In the genomic region with DNA sequence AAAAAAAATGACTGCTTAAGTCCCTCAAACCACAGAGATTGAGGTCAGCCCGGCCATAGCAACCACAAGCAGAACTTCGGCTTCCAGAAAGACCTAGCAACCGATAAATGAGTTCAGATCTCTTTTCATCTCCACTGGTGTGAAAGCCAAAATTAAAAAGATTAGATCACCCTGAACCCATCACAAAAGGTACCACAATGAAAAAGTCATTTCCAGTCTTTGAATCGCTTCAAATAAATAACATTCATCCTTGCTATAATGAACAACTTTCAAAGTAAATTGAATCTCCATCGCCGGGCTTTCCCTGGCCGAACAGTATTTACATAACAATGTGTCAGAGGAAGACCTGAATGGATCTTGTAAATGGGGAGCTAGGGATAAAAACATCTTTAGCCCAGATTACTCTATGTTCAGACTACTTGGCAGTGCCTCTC, we compare ENCODE assay signal across 8 mouse cellular contexts.
DNase-seq lines count a peak whose midpoint lies in the region; ATAC-seq and TF ChIP-seq lines count a peak whose summit lies in the region.

No protein-coding gene starts in this region.

- H3K9me3 ChIP-seq in heart, embryonic 12.5 days (replicated peaks): no peaks in the 10 kb centered on the region
- H3K9me3 ChIP-seq in hindbrain, embryonic 11.5 days (ENCODE audit: control insufficient read depth, low read length): no peaks in the 10 kb centered on the region
- no peaks in the 10 kb centered on the region for H3K9me3 ChIP-seq in midbrain, embryonic 16.5 days (replicated peaks; ENCODE audit: control insufficient read depth, low read length, poor library complexity, severe bottlenecking)

- intact Hi-C loops in heart, postnatal 25 days (cut with DNase I): no loop called here

- H3K27ac ChIP-seq in heart, embryonic 12.5 days (ENCODE audit: poor library complexity, severe bottlenecking): no peak overlapping the region
- peak overlapping the region; percentile 91 for H3K27ac ChIP-seq in hindbrain, embryonic 11.5 days (ENCODE audit: low read depth, low read length)
- H3K27ac ChIP-seq in midbrain, embryonic 16.5 days (ENCODE audit: low read length): peak overlapping the region; percentile 97

- no peak for TF ChIP-seq POLR2A in brain, embryonic 14.5 days (IDR thresholded peaks at IDR 0.05; ENCODE audit: borderline replicate concordance, extremely low read depth, insufficient read depth, insufficient read length, poor library complexity, severe bottlenecking)

- WGBS in heart, embryonic 12.5 days: 17% methylated on average over 7 of the region's 7 CpGs
- WGBS in hindbrain, embryonic 11.5 days: 5% methylated on average over 7 of the region's 7 CpGs
- 0% methylated on average over 7 of the region's 7 CpGs for WGBS in midbrain, embryonic 16.5 days

- DNase-seq in heart, postnatal 25 days (ENCODE audit: low spot score): no peak
- DNase-seq in brain, embryonic 14.5 days (ENCODE audit: low read depth): peak; percentile 90
- peak; percentile 50 for DNase-seq in hindbrain, embryonic 11.5 days (ENCODE audit: low spot score)
- DNase-seq in adipocyte (ENCODE audit: low spot score): no peak
- no peak for DNase-seq in right cerebral cortex, adult 2 months (ENCODE audit: low spot score in 2 of 2)

- H3K27me3 ChIP-seq in heart, embryonic 12.5 days (replicated peaks): peaks cover 11% of the 10 kb centered on the region
- no peaks in the 10 kb centered on the region for H3K27me3 ChIP-seq in hindbrain, embryonic 11.5 days (ENCODE audit: control insufficient read depth, insufficient read depth, low read length)
- H3K27me3 ChIP-seq in midbrain, embryonic 16.5 days (ENCODE audit: control insufficient read depth, insufficient read depth, low read depth, low read length): no peaks in the 10 kb centered on the region

- TF ChIP-seq CTCF in brain, embryonic 14.5 days (IDR thresholded peaks at IDR 0.05; ENCODE audit: borderline replicate concordance, extremely low read depth, insufficient read depth, insufficient read length): no peak

- H3K36me3 ChIP-seq in heart, embryonic 12.5 days: no peaks in the 10 kb centered on the region
- H3K36me3 ChIP-seq in hindbrain, embryonic 11.5 days (ENCODE audit: control insufficient read depth, insufficient read depth, low read length): no peaks in the 10 kb centered on the region
- no peaks in the 10 kb centered on the region for H3K36me3 ChIP-seq in midbrain, embryonic 16.5 days (ENCODE audit: control insufficient read depth, insufficient read depth, low read length)

- H3K9ac ChIP-seq in heart, embryonic 12.5 days: no peak overlapping the region
- peak overlapping the region; percentile 83 for H3K9ac ChIP-seq in hindbrain, embryonic 11.5 days (ENCODE audit: low read depth, low read length)
- H3K9ac ChIP-seq in midbrain, embryonic 16.5 days (ENCODE audit: low read depth, low read length): peak overlapping the region; percentile 96

- peak overlapping the region; percentile 49; the same call in 1 of the 2 replicates for H3K4me3 ChIP-seq in heart, embryonic 12.5 days
- H3K4me3 ChIP-seq in hindbrain, embryonic 11.5 days (ENCODE audit: low read depth, low read length): peak overlapping the region; percentile 53
- peak overlapping the region; percentile 66 for H3K4me3 ChIP-seq in midbrain, embryonic 16.5 days (ENCODE audit: low read depth, low read length)

- H3K4me2 ChIP-seq in heart, embryonic 12.5 days: peak overlapping the region; percentile 88
- peak overlapping the region; percentile 66 for H3K4me2 ChIP-seq in hindbrain, embryonic 11.5 days (replicated peaks; ENCODE audit: low read depth, low read length)
- H3K4me2 ChIP-seq in midbrain, embryonic 16.5 days (ENCODE audit: low read length): peak overlapping the region; percentile 57

- H3K4me1 ChIP-seq in heart, embryonic 12.5 days (replicated peaks): 0 out of 2 replicates have a peak, but pooled peaks cover 7% of the 10 kb centered on the region
- no peaks in the 10 kb centered on the region for H3K4me1 ChIP-seq in hindbrain, embryonic 11.5 days (replicated peaks; ENCODE audit: control insufficient read depth, insufficient read depth, low read length)
- peaks cover 11% of the 10 kb centered on the region for H3K4me1 ChIP-seq in midbrain, embryonic 16.5 days (ENCODE audit: control insufficient read depth, insufficient read depth, low read length)

- ATAC-seq in heart, embryonic 12.5 days (ENCODE audit: insufficient number of reproducible peaks, low FRiP score): no peak
- ATAC-seq in hindbrain, embryonic 11.5 days (ENCODE audit: low FRiP score): peak; percentile 55
- no peak for ATAC-seq in midbrain, embryonic 16.5 days
- no peak for ATAC-seq in frontal cortex, adult (ENCODE audit: low TSS enrichment)

Comparison
In these comparisons a context has a peak if more than half of its experiments do, and no peak if none do; other contexts are left out.
1. DNase-seq: peak in brain, embryonic 14.5 days (single experiment) and hindbrain, embryonic 11.5 days (single experiment); none in heart, postnatal 25 days (single experiment), adipocyte (single experiment) and right cerebral cortex, adult 2 months (0 of 2).
2. Peak in every context shown above with its lines, with median percentiles within 50 percentile points of each other: H3K4me2 ChIP-seq and H3K4me3 ChIP-seq.